Mouse (Mus musculus) heart, embryonic 15.5 days (tissue): ENCODE data around the gene Gm4846. TPM values are rescaled to one million over a fixed set of nuclear protein-coding genes. Genes with fewer than 3 reads are reported as not detected.

ENCODE experiments used
- polyA plus RNA-seq: library from polyadenylated mRNA; unstranded; fragments of >200 nt; fragmentation: Nextera tagmentation; extraction: Ambion mirVana; gene quantifications from 2 replicates; pipeline ENCODE4 v1.2.1, GENCODE M21; 2015

The Gm4846 gene
- polyA plus RNA-seq, 1 experiment from 2014 or later = not detected

Other genes with a start within 250 kb of the Gm4846 start
- gene Ildr2, start 243.4 kb downstream of the Gm4846 start, polyA plus RNA-seq = 0.92 and 1.2 TPM in 2 replicates
- gene Tada1, start 118.5 kb downstream of the Gm4846 start, polyA plus RNA-seq = 27.5 and 34.6 TPM in 2 replicates
- 9.3 and 10.6 TPM in 2 replicates for gene Pogk, start 87.7 kb downstream of the Gm4846 start, polyA plus RNA-seq
- not detected in 2 replicates for gene Gm4847, start 150.1 kb upstream of the Gm4846 start, polyA plus RNA-seq
- gene Fmo9, start 184.3 kb upstream of the Gm4846 start, polyA plus RNA-seq = not detected in 2 replicates